Mouse (Mus musculus): Measurements from ENCODE around the gene Lrrc8c.

Lrrc8c gene

DNA sequence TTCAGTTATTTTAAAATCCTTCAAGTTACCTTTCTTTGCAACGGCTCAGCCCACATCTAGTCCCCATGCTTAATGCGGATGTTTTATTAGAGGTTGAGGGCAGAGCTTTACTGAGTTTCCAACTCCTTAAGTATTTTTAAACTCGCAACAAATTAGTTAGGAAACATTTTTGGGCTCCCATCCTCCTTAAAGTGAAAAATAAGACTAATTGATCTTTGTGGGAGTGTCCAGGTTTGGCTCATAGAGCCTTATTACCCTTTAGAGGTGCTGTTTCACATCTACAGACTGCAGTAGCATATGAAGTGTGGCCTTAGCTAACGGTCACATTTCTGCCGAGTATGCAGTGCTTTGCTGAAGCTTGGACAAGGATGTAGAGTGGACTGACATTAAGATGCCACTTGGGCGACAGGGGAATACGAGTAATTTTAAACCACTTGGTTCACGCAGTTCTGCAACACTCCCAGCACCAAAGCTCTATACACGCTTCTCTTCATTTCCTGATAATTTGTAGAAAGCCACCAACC, 1.3 kb downstream of the Lrrc8c start:
- no peak for DNase-seq (ENCODE audit: low read depth, low spot score)
- Histone ChIP-seq H3K27me3 (ENCODE audit: control insufficient read depth, insufficient read depth, low read length, poor library complexity, severe bottlenecking) (no peaks in the 10 kb centered on the region), H3K36me3 (ENCODE audit: control insufficient read depth, insufficient read depth, low read length, poor library complexity, severe bottlenecking) (peaks cover 2% of the 10 kb centered on the region; the same call in 1 of the 2 replicates)

- Histone ChIP-seq H3K27me3 (ENCODE audit: control insufficient read depth, insufficient read depth, low read length, poor library complexity, severe bottlenecking) (no peaks in the 10 kb centered on the region), H3K36me3 (ENCODE audit: control insufficient read depth, insufficient read depth, low read length, poor library complexity, severe bottlenecking) (peaks cover 2% of the 10 kb centered on the region; the same call in 1 of the 2 replicates)
- no peak for DNase-seq (ENCODE audit: low read depth, low spot score)
Measured at GRCm38 (mm10) chr5:105523452-105523851, 4.3 kb downstream of the Lrrc8c start.

- DNase-seq (ENCODE audit: low read depth, low spot score), result no peak
Measured at GRCm38 (mm10) chr5:105525004-105525403, 5.8 kb downstream of the Lrrc8c start.

GRCm38 (mm10) chr5:105526107-105526645, 7.0 kb downstream of the Lrrc8c start:
- DNase-seq (ENCODE audit: low read depth, low spot score), result no peak
- Histone ChIP-seq H3K36me3 (ENCODE audit: control insufficient read depth, insufficient read depth, low read length, poor library complexity, severe bottlenecking) (peaks cover 2% of the 10 kb centered on the region; the same call in 1 of the 2 replicates), H3K27me3 (ENCODE audit: control insufficient read depth, insufficient read depth, low read length, poor library complexity, severe bottlenecking) (no peaks in the 10 kb centered on the region)

More at GRCm38 (mm10) chr5:105525004-105525403, 5.8 kb downstream of the Lrrc8c start:
- Histone ChIP-seq H3K36me3 (ENCODE audit: control insufficient read depth, insufficient read depth, low read length, poor library complexity, severe bottlenecking) (peaks cover 2% of the 10 kb centered on the region; the same call in 1 of the 2 replicates), H3K27me3 (ENCODE audit: control insufficient read depth, insufficient read depth, low read length, poor library complexity, severe bottlenecking) (no peaks in the 10 kb centered on the region)

DNA sequence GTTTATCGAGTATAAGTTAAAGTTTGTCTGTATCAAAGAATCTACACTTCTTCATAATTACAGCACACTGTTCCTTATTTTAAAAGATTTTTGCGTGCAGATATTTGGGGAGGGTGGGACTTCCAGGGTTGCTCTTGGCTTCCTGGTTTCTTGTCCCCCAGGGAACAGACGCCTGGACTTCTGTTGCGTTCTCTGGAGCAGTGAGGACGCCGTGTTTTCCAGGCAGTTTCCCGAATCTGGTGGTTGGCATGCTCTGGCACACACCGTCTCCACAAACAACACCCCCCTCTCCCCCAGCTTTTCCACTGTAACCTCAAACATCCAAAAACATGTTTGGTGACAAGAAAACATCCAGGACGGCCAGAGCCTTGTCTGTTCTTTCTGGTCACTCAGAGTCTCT, 7.6 kb downstream of the Lrrc8c start:
- no peaks in the 10 kb centered on the region for H3K27me3 ChIP-seq (ENCODE audit: control insufficient read depth, insufficient read depth, low read length, poor library complexity, severe bottlenecking)
- no peak for DNase-seq (ENCODE audit: low read depth, low spot score)
- H3K36me3 ChIP-seq (ENCODE audit: control insufficient read depth, insufficient read depth, low read length, poor library complexity, severe bottlenecking), result peaks cover 2% of the 10 kb centered on the region; the same call in 1 of the 2 replicates

GRCm38 (mm10) chr5:105527477-105528331, 8.5 kb downstream of the Lrrc8c start:
- no peaks in the 10 kb centered on the region for H3K27me3 ChIP-seq (ENCODE audit: control insufficient read depth, insufficient read depth, low read length, poor library complexity, severe bottlenecking)
- no peak for DNase-seq (ENCODE audit: low read depth, low spot score)
- peaks cover 2% of the 10 kb centered on the region; the same call in 1 of the 2 replicates for H3K36me3 ChIP-seq (ENCODE audit: control insufficient read depth, insufficient read depth, low read length, poor library complexity, severe bottlenecking)

GRCm38 (mm10) chr5:105530576-105530975, 11.4 kb downstream of the Lrrc8c start:
- no peaks in the 10 kb centered on the region for H3K27me3 ChIP-seq (ENCODE audit: control insufficient read depth, insufficient read depth, low read length, poor library complexity, severe bottlenecking)
- H3K36me3 ChIP-seq (ENCODE audit: control insufficient read depth, insufficient read depth, low read length, poor library complexity, severe bottlenecking), result no peaks in the 10 kb centered on the region
- no peak for DNase-seq (ENCODE audit: low read depth, low spot score)

- Histone ChIP-seq H3K27me3 (ENCODE audit: control insufficient read depth, insufficient read depth, low read length, poor library complexity, severe bottlenecking) (no peaks in the 10 kb centered on the region), H3K36me3 (ENCODE audit: control insufficient read depth, insufficient read depth, low read length, poor library complexity, severe bottlenecking) (no peaks in the 10 kb centered on the region)
- no peak for DNase-seq (ENCODE audit: low read depth, low spot score)
Measured at GRCm38 (mm10) chr5:105535186-105535585, 16.0 kb downstream of the Lrrc8c start.

DNA sequence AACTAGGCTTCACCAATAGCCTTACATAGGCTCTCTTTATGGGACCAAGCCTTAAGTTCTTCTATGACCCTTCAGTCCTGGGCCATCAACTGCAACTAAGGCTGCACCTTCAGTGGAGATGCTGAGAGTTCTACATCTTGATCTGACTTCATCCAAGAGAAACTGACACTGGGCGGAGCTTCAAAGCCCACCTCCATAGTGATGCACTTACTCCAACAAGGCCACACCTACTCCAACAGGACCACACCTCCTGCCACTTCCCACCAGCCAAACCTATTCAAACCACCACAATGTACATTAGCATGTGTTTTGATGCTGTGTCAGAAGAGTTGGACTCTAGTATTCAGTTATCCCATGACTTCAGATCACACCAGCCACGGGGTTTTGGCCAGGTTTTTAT, 17.0 kb downstream of the Lrrc8c start:
- Histone ChIP-seq H3K36me3 (ENCODE audit: control insufficient read depth, insufficient read depth, low read length, poor library complexity, severe bottlenecking) (no peaks in the 10 kb centered on the region), H3K27me3 (ENCODE audit: control insufficient read depth, insufficient read depth, low read length, poor library complexity, severe bottlenecking) (no peaks in the 10 kb centered on the region)
- no peak for DNase-seq (ENCODE audit: low read depth, low spot score)

GRCm38 (mm10) chr5:105537101-105537723, 18.0 kb downstream of the Lrrc8c start:
- H3K36me3 ChIP-seq (ENCODE audit: control insufficient read depth, insufficient read depth, low read length, poor library complexity, severe bottlenecking), result no peaks in the 10 kb centered on the region
- H3K27me3 ChIP-seq (ENCODE audit: control insufficient read depth, insufficient read depth, low read length, poor library complexity, severe bottlenecking), result no peaks in the 10 kb centered on the region
- DNase-seq (ENCODE audit: low read depth, low spot score), result no peak

- Histone ChIP-seq H3K36me3 (ENCODE audit: control insufficient read depth, insufficient read depth, low read length, poor library complexity, severe bottlenecking) (peaks cover 2% of the 10 kb centered on the region; the same call in 1 of the 2 replicates), H3K27me3 (ENCODE audit: control insufficient read depth, insufficient read depth, low read length, poor library complexity, severe bottlenecking) (no peaks in the 10 kb centered on the region)
- DNase-seq (ENCODE audit: low read depth, low spot score), result peak; percentile 74
Measured at GRCm38 (mm10) chr5:105541051-105541450, 21.9 kb downstream of the Lrrc8c start.

DNA sequence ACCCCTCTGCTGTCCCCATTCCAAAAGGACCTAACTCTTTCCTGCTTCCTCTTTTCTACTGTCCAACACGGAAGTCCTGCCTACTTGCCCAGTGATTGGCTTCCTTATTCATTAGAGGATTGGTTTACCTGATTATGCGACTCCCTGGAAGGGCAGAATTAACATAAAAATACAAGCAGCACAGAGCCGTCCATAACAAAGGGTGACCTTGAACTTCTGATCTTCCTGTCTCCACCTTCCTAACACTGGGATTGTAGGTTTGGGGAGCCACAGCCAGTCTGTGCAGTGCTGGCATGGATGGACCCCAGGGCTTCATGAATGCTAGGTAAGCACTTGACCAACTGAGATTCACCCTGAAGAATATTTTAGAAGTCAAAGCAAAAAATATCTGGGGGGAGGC, 25.9 kb downstream of the Lrrc8c start:
- DNase-seq (ENCODE audit: low read depth, low spot score), result no peak
- Histone ChIP-seq H3K36me3 (ENCODE audit: control insufficient read depth, insufficient read depth, low read length, poor library complexity, severe bottlenecking) (peaks cover 2% of the 10 kb centered on the region; the same call in 1 of the 2 replicates), H3K27me3 (ENCODE audit: control insufficient read depth, insufficient read depth, low read length, poor library complexity, severe bottlenecking) (no peaks in the 10 kb centered on the region)

DNA sequence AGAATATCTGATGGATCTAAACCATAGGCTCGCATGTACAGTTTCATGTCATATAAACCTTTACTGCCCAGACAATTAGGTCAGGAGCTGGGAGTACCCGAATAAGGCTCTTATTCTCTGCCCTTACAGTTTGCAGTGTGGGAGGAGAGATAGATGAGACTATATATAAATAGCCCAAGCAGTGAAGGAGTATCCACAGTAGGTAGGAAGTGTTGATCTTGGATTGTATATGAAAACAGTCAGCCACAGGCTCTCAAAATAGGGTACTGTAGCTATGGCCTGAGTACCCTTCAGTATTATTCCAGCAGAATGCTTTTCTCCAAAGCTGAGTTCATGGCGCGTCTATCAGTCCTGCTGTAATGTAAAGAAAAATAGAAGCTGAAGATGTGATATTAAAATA, 27.9 kb downstream of the Lrrc8c start:
- no peak for DNase-seq (ENCODE audit: low read depth, low spot score)
- Histone ChIP-seq H3K27me3 (ENCODE audit: control insufficient read depth, insufficient read depth, low read length, poor library complexity, severe bottlenecking) (no peaks in the 10 kb centered on the region), H3K36me3 (ENCODE audit: control insufficient read depth, insufficient read depth, low read length, poor library complexity, severe bottlenecking) (peaks cover 2% of the 10 kb centered on the region; the same call in 1 of the 2 replicates)

- DNase-seq (ENCODE audit: low read depth, low spot score), result no peak
- H3K27me3 ChIP-seq (ENCODE audit: control insufficient read depth, insufficient read depth, low read length, poor library complexity, severe bottlenecking), result no peaks in the 10 kb centered on the region
- no peaks in the 10 kb centered on the region for H3K36me3 ChIP-seq (ENCODE audit: control insufficient read depth, insufficient read depth, low read length, poor library complexity, severe bottlenecking)
Measured at GRCm38 (mm10) chr5:105551808-105552207, 32.6 kb downstream of the Lrrc8c start.

DNA sequence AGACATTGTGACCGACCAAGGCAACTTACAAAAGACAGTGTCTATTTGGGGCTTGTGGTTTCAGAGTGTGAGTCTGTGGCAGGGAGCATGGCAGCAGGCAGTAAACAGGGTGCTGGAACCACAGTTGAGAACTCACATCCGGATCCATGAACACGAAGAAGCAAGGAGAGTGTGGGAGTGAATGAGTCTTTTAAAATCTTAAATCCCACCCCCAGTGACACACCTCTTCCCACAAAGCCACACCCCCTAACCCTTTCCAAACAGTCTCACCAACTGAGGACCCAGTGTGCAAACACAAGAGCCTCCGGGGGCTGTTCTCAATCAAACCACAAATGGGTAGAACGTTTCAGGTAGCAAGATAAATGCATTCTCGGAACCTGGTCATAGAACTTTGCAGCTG, 37.1 kb downstream of the Lrrc8c start:
- no peak for DNase-seq (ENCODE audit: low read depth, low spot score)
- Histone ChIP-seq H3K27me3 (ENCODE audit: control insufficient read depth, insufficient read depth, low read length, poor library complexity, severe bottlenecking) (no peaks in the 10 kb centered on the region), H3K36me3 (ENCODE audit: control insufficient read depth, insufficient read depth, low read length, poor library complexity, severe bottlenecking) (no peaks in the 10 kb centered on the region; the same call in 1 of the 2 replicates)

Measured in splenic B cell, adult 2 months (primary cell).